Mouse (Mus musculus): ENCODE data around the gene Cd209a. TPM values are rescaled to one million over a fixed set of nuclear protein-coding genes. Genes with fewer than 3 reads are reported as not detected.
"Not testable (repeated sequence)": the region's sequence is repeated elsewhere in the genome, so short reads cannot be mapped to it uniquely, and the experiment has no call there.

Cd209a gene
- not detected in 2 replicates for polyA plus RNA-seq (2016; fragmentation: Nextera tagmentation; extraction: Ambion mirVana)

- Histone ChIP-seq H3K27ac (no peak within 1 kb of the TSS), H3K36me3 (no peaks in the 10 kb centered on the region), H3K4me1 (no peaks in the 10 kb centered on the region), H3K4me2 (replicated peaks) (no peak within 1 kb of the TSS), H3K9me3 (replicated peaks) (peaks cover 16% of the 10 kb centered on the region), H3K27me3 (no peaks in the 10 kb centered on the region), H3K4me3 (no peak within 1 kb of the TSS), H3K9ac (no peak within 1 kb of the TSS)
- no peak for ATAC-seq (ENCODE audit: low FRiP score)
- 91% methylated on average over 4 of the region's 4 CpGs for WGBS
These were observed at the start of gene Cd209a for GRCm38 (mm10) chr8:3748761-3749160. TSS of gene Cd209a (minus strand) at chr8:3748984.

- H3K9me3 ChIP-seq (replicated peaks) = peaks cover 33% of the 10 kb centered on the region
- H3K9ac ChIP-seq; H3K4me2 ChIP-seq (replicated peaks); H3K36me3 ChIP-seq; ATAC-seq (ENCODE audit: low FRiP score); H3K4me1 ChIP-seq; H3K27ac ChIP-seq; H3K27me3 ChIP-seq; H3K4me3 ChIP-seq: not testable (repeated sequence)
- WGBS = 83% methylated on average over 5 of the region's 5 CpGs
These were observed 19.9 kb upstream of the Cd209a start for GRCm38 (mm10) chr8:3768641-3769040.

- no peak overlapping the region for H3K4me2 ChIP-seq (replicated peaks)
- WGBS = 73% methylated on average over 18 of the region's 18 CpGs
- no peak overlapping the region for H3K9ac ChIP-seq
- H3K4me1 ChIP-seq = no peaks in the 10 kb centered on the region
- no peak overlapping the region for H3K27ac ChIP-seq
- H3K9me3 ChIP-seq (replicated peaks) = peaks cover 25% of the 10 kb centered on the region
- no peaks in the 10 kb centered on the region for H3K27me3 ChIP-seq
- H3K36me3 ChIP-seq = no peaks in the 10 kb centered on the region
- peak; percentile 99 for ATAC-seq (ENCODE audit: low FRiP score)
- H3K4me3 ChIP-seq = no peak overlapping the region
These were observed 5.6 kb upstream of the Cd209a start for GRCm38 (mm10) chr8:3754261-3754850.

- H3K36me3 ChIP-seq = no peaks in the 10 kb centered on the region
- WGBS = 87% methylated on average over 2 of the region's 2 CpGs
These were observed 11.8 kb downstream of the Cd209a start for GRCm38 (mm10) chr8:3736947-3737346.

GRCm38 (mm10) chr8:3735599-3735998 is 13.2 kb downstream of the Cd209a start:
- no peak overlapping the region for H3K27ac ChIP-seq
- H3K27me3 ChIP-seq = no peaks in the 10 kb centered on the region
- no peak overlapping the region for H3K9ac ChIP-seq
- no peak overlapping the region for H3K4me2 ChIP-seq (replicated peaks)
- 82% methylated on average over 2 of the region's 2 CpGs for WGBS
- H3K4me1 ChIP-seq = no peaks in the 10 kb centered on the region
- no peaks in the 10 kb centered on the region for H3K36me3 ChIP-seq
- ATAC-seq (ENCODE audit: low FRiP score) = no peak
- H3K4me3 ChIP-seq = no peak overlapping the region
- no peaks in the 10 kb centered on the region for H3K9me3 ChIP-seq (replicated peaks)

More at GRCm38 (mm10) chr8:3736947-3737346, 11.8 kb downstream of the Cd209a start:
- ATAC-seq (ENCODE audit: low FRiP score) = no peak
- H3K4me2 ChIP-seq (replicated peaks) = no peak overlapping the region
- H3K27me3 ChIP-seq = no peaks in the 10 kb centered on the region
- no peak overlapping the region for H3K27ac ChIP-seq
- H3K9ac ChIP-seq = no peak overlapping the region
- no peaks in the 10 kb centered on the region for H3K4me1 ChIP-seq
- H3K9me3 ChIP-seq (replicated peaks) = 0 out of 2 replicates have a peak, but pooled peaks cover 3% of the 10 kb centered on the region
- no peak overlapping the region for H3K4me3 ChIP-seq

GRCm38 (mm10) chr8:3734084-3734483 is 14.7 kb downstream of the Cd209a start:
- H3K4me1 ChIP-seq = no peaks in the 10 kb centered on the region
- no peak overlapping the region for H3K4me3 ChIP-seq
- no peak overlapping the region for H3K27ac ChIP-seq
- ATAC-seq (ENCODE audit: low FRiP score) = no peak
- H3K27me3 ChIP-seq = no peaks in the 10 kb centered on the region
- 43% methylated on average over 1 of the region's 1 CpGs for WGBS
- H3K36me3 ChIP-seq = no peaks in the 10 kb centered on the region
- no peak overlapping the region for H3K9ac ChIP-seq
- no peak overlapping the region for H3K4me2 ChIP-seq (replicated peaks)
- H3K9me3 ChIP-seq (replicated peaks) = no peaks in the 10 kb centered on the region

GRCm38 (mm10) chr8:3721041-3721440 is 27.7 kb downstream of the Cd209a start:
- H3K27ac ChIP-seq = no peak overlapping the region
- WGBS = 27% methylated on average over 1 of the region's 1 CpGs
- no peaks in the 10 kb centered on the region for H3K36me3 ChIP-seq
- H3K4me3 ChIP-seq = no peak overlapping the region
- no peak for ATAC-seq (ENCODE audit: low FRiP score)
- no peak overlapping the region for H3K9ac ChIP-seq
- no peak overlapping the region for H3K4me2 ChIP-seq (replicated peaks)
- H3K4me1 ChIP-seq = no peaks in the 10 kb centered on the region
- no peaks in the 10 kb centered on the region for H3K27me3 ChIP-seq
- no peaks in the 10 kb centered on the region for H3K9me3 ChIP-seq (replicated peaks)

GRCm38 (mm10) chr8:3720551-3720950 is 28.2 kb downstream of the Cd209a start, which contains the start of gene Clec4g:
TSS of gene Clec4g (minus strand) at chr8:3720651.
- Histone ChIP-seq H3K4me2 (replicated peaks) (no peak within 1 kb of the TSS), H3K9ac (no peak within 1 kb of the TSS), H3K4me3 (no peak within 1 kb of the TSS), H3K4me1 (no peaks in the 10 kb centered on the region), H3K27me3 (no peaks in the 10 kb centered on the region), H3K36me3 (no peaks in the 10 kb centered on the region), H3K27ac (no peak within 1 kb of the TSS), H3K9me3 (replicated peaks) (no peaks in the 10 kb centered on the region)
- ATAC-seq (ENCODE audit: low FRiP score) = no peak
- 70% methylated on average over 5 of the region's 5 CpGs for WGBS

GRCm38 (mm10) chr8:3718559-3718958 is 30.2 kb downstream of the Cd209a start:
- Histone ChIP-seq H3K9ac (no peak overlapping the region), H3K4me1 (no peaks in the 10 kb centered on the region), H3K36me3 (no peaks in the 10 kb centered on the region), H3K27ac (no peak overlapping the region), H3K27me3 (no peaks in the 10 kb centered on the region), H3K9me3 (replicated peaks) (no peaks in the 10 kb centered on the region), H3K4me2 (replicated peaks) (no peak overlapping the region), H3K4me3 (no peak overlapping the region)
- peak; percentile 26; the same call in 1 of the 2 replicates for ATAC-seq (ENCODE audit: low FRiP score)
- WGBS = 17% methylated on average over 14 of the region's 14 CpGs

- Histone ChIP-seq H3K27me3 (no peaks in the 10 kb centered on the region), H3K9ac (no peak overlapping the region), H3K4me2 (replicated peaks) (no peak overlapping the region), H3K9me3 (replicated peaks) (no peaks in the 10 kb centered on the region), H3K4me3 (no peak overlapping the region), H3K4me1 (no peaks in the 10 kb centered on the region), H3K36me3 (no peaks in the 10 kb centered on the region), H3K27ac (no peak overlapping the region)
- ATAC-seq (ENCODE audit: low FRiP score) = no peak
- WGBS = 87% methylated on average over 12 of the region's 12 CpGs
These were observed 31.3 kb downstream of the Cd209a start for GRCm38 (mm10) chr8:3717321-3717954.

- WGBS = 65% methylated on average over 2 of the region's 2 CpGs
- Histone ChIP-seq H3K36me3 (no peaks in the 10 kb centered on the region), H3K9me3 (replicated peaks) (no peaks in the 10 kb centered on the region), H3K27me3 (no peaks in the 10 kb centered on the region), H3K4me1 (no peaks in the 10 kb centered on the region), H3K27ac (no peak overlapping the region), H3K4me2 (replicated peaks) (no peak overlapping the region), H3K9ac (no peak overlapping the region), H3K4me3 (no peak overlapping the region)
- ATAC-seq (ENCODE audit: low FRiP score) = no peak
These were observed 37.1 kb downstream of the Cd209a start for GRCm38 (mm10) chr8:3711646-3712045.

- H3K4me2 ChIP-seq (replicated peaks) = no peak overlapping the region
- H3K9ac ChIP-seq = no peak overlapping the region
- no peaks in the 10 kb centered on the region for H3K27me3 ChIP-seq
- ATAC-seq (ENCODE audit: low FRiP score) = no peak
- no peak overlapping the region for H3K4me3 ChIP-seq
- no peaks in the 10 kb centered on the region for H3K4me1 ChIP-seq
- no peak overlapping the region for H3K27ac ChIP-seq
- WGBS = 80% methylated on average over 3 of the region's 3 CpGs
- H3K9me3 ChIP-seq (replicated peaks) = no peaks in the 10 kb centered on the region
- H3K36me3 ChIP-seq = no peaks in the 10 kb centered on the region
These were observed 38.5 kb downstream of the Cd209a start for GRCm38 (mm10) chr8:3710312-3710711.

- WGBS = 76% methylated on average over 7 of the region's 7 CpGs
- ATAC-seq (ENCODE audit: low FRiP score) = no peak
- no peaks in the 10 kb centered on the region for H3K4me1 ChIP-seq
- no peaks in the 10 kb centered on the region for H3K36me3 ChIP-seq
- no peak overlapping the region for H3K27ac ChIP-seq
- H3K4me3 ChIP-seq = no peak overlapping the region
- no peak overlapping the region for H3K4me2 ChIP-seq (replicated peaks)
- no peaks in the 10 kb centered on the region for H3K9me3 ChIP-seq (replicated peaks)
- H3K9ac ChIP-seq = no peak overlapping the region
- no peaks in the 10 kb centered on the region for H3K27me3 ChIP-seq
These were observed 41.2 kb downstream of the Cd209a start for GRCm38 (mm10) chr8:3707611-3708010.

Measured in hindbrain, embryonic 12.5 days (tissue).